ENCODE assay signal across 21 mouse cellular contexts in genomic region chr5:28940972-28941371, GRCm38 (mm10).
"Had no signal": no experiment of that assay in that cellular context is flagged by ENCODE, and none has a peak within 500 bp of the region (broad histone marks: within the 10 kb centered on the region; RNA-seq: fewer than 3 reads in every experiment).

No protein-coding gene starts in this region.

- H3K27ac ChIP-seq: liver, embryonic 15.5 days; midbrain, embryonic 10.5 days; midbrain, embryonic 12.5 days; neural tube, embryonic 13.5 days; neural tube, embryonic 15.5 days; stomach, embryonic 15.5 days; stomach, postnatal 0 days had no signal

- H3K4me3 ChIP-seq: liver, embryonic 15.5 days; midbrain, embryonic 10.5 days; midbrain, embryonic 12.5 days; myocyte; neural tube, embryonic 13.5 days; neural tube, embryonic 15.5 days; stomach, embryonic 15.5 days had no signal

- H3K27me3 ChIP-seq: liver, embryonic 15.5 days; neural tube, embryonic 15.5 days; stomach, embryonic 15.5 days had no signal

- H3K9me3 ChIP-seq: liver, embryonic 15.5 days; midbrain, embryonic 10.5 days; midbrain, embryonic 12.5 days; neural tube, embryonic 13.5 days; neural tube, embryonic 15.5 days; stomach, embryonic 15.5 days had no signal

- H3K9ac ChIP-seq: liver, embryonic 15.5 days; liver, postnatal 0 days; lung, embryonic 14.5 days; midbrain, embryonic 12.5 days; neural tube, embryonic 13.5 days; neural tube, embryonic 15.5 days; stomach, embryonic 15.5 days had no signal

- H3K4me2 ChIP-seq: liver, embryonic 15.5 days; lung, embryonic 14.5 days; midbrain, embryonic 12.5 days; neural tube, embryonic 13.5 days; neural tube, embryonic 15.5 days; stomach, embryonic 15.5 days had no signal

- DNase-seq: liver, postnatal 0 days; lung, embryonic 14.5 days; lung, postnatal 10 days; lung, postnatal 4 days; retina, postnatal 1 day; right cerebral cortex, adult 18-20 months; right cerebral cortex, postnatal 25 days; right cerebral cortex, postnatal 4 days; spleen, adult 18-20 months; thymus, adult 2 months; thymus, postnatal 25 days; thymus, postnatal 4 days had no signal

- H3K36me3 ChIP-seq: liver, embryonic 15.5 days; midbrain, embryonic 10.5 days; midbrain, embryonic 12.5 days; neural tube, embryonic 13.5 days; neural tube, embryonic 15.5 days; stomach, embryonic 15.5 days had no signal

- ATAC-seq: liver, postnatal 0 days; midbrain, embryonic 16.5 days had no signal

- H3K4me1 ChIP-seq: liver, embryonic 15.5 days; stomach, embryonic 15.5 days had no signal
